ENCODE assay signal across 23 mouse cellular contexts in genomic region chr1:133446291-133446690, GRCm38 (mm10). TPM values are rescaled to one million over a fixed set of nuclear protein-coding genes. Genes with fewer than 3 reads are reported as not detected.
DNase-seq lines count a peak whose midpoint lies in the region; ATAC-seq and TF ChIP-seq lines count a peak whose summit lies in the region.
"Had no signal": no experiment of that assay in that cellular context is flagged by ENCODE, and none has a peak within 500 bp of the region (broad histone marks: within the 10 kb centered on the region; RNA-seq: fewer than 3 reads in every experiment).

No protein-coding gene starts in this region.

- TF ChIP-seq CTCF in cerebellum, adult 2 months (IDR thresholded peaks at IDR 0.05; ENCODE audit: borderline replicate concordance, insufficient read depth, low read depth, low read length) = no peak
- TF ChIP-seq CTCF in gastrocnemius, adult 2 months (IDR thresholded peaks at IDR 0.05) = no peak

- H3K4me2 ChIP-seq in midbrain, embryonic 15.5 days = no peak overlapping the region
- H3K4me2 ChIP-seq: embryonic facial prominence, embryonic 12.5 days; embryonic facial prominence, embryonic 15.5 days; forebrain, embryonic 15.5 days; heart, embryonic 11.5 days; heart, embryonic 15.5 days; hindbrain, embryonic 15.5 days had no signal

- DNase-seq in cerebellum, postnatal 25 days = peak; percentile 25 to 36
- no peak for DNase-seq in cerebellum, adult 2 months
- DNase-seq in gastrocnemius, adult 2 months = no peak
- no peak for DNase-seq in gastrocnemius, postnatal 14 days
- DNase-seq in midbrain, embryonic 10.5 days (ENCODE audit: low spot score) = no peak
- DNase-seq: adrenal gland, adult 8-10 months; adrenal gland, postnatal 25 days; cerebellum, adult 11-12 months; cerebellum, adult 9-10 months; gastrocnemius, postnatal 25 days; heart, adult 2 months; heart, postnatal 10 days; heart, postnatal 36 days; kidney, adult 2 months had no signal

- no peak for TF ChIP-seq POLR2A in cerebellum, adult 2 months (IDR thresholded peaks at IDR 0.05; ENCODE audit: borderline replicate concordance, insufficient read depth, low read length)

- no peak overlapping the region for H3K9ac ChIP-seq in midbrain, embryonic 15.5 days
- H3K9ac ChIP-seq: embryonic facial prominence, embryonic 12.5 days; embryonic facial prominence, embryonic 15.5 days; forebrain, embryonic 15.5 days; heart, embryonic 15.5 days; hindbrain, embryonic 15.5 days had no signal

- H3K36me3 ChIP-seq in midbrain, embryonic 10.5 days = no peaks in the 10 kb centered on the region
- no peaks in the 10 kb centered on the region for H3K36me3 ChIP-seq in midbrain, embryonic 15.5 days (replicated peaks)
- H3K36me3 ChIP-seq: embryonic facial prominence, embryonic 12.5 days; embryonic facial prominence, embryonic 15.5 days; forebrain, embryonic 15.5 days; heart, embryonic 15.5 days; hindbrain, embryonic 15.5 days had no signal

- no peak overlapping the region for H3K27ac ChIP-seq in cerebellum, adult 2 months (ENCODE audit: insufficient read depth, low read length)
- H3K27ac ChIP-seq in gastrocnemius, adult 2 months = peak overlapping the region; percentile 20; the same call in 1 of the 2 replicates
- 0 out of 2 replicates have a peak overlapping the region, but pooled peaks have one; percentile 43 for H3K27ac ChIP-seq in midbrain, embryonic 10.5 days (replicated peaks)
- H3K27ac ChIP-seq in midbrain, embryonic 15.5 days = no peak overlapping the region
- H3K27ac ChIP-seq: embryonic facial prominence, embryonic 12.5 days; embryonic facial prominence, embryonic 15.5 days; forebrain, embryonic 15.5 days; heart, adult 2 months; heart, embryonic 15.5 days; hindbrain, embryonic 15.5 days had no signal

- H3K9me3 ChIP-seq in midbrain, embryonic 10.5 days (replicated peaks) = peaks cover 7% of the 10 kb centered on the region; the same call in 1 of the 2 replicates
- peaks cover 4% of the 10 kb centered on the region; the same call in 1 of the 2 replicates for H3K9me3 ChIP-seq in midbrain, embryonic 15.5 days
- H3K9me3 ChIP-seq: embryonic facial prominence, embryonic 12.5 days; forebrain, embryonic 15.5 days; heart, embryonic 15.5 days had no signal

- 19% methylated on average over 4 of the region's 4 CpGs for WGBS in cerebellum, adult 2 months
- WGBS in midbrain, embryonic 10.5 days = 84% methylated on average over 4 of the region's 4 CpGs
- 75% methylated on average over 4 of the region's 4 CpGs for WGBS in midbrain, embryonic 15.5 days

- no peak overlapping the region for H3K4me3 ChIP-seq in cerebellum, adult 2 months (replicated peaks; ENCODE audit: insufficient read depth, low read depth, low read length)
- no peak overlapping the region for H3K4me3 ChIP-seq in gastrocnemius, adult 2 months
- no peak overlapping the region for H3K4me3 ChIP-seq in midbrain, embryonic 10.5 days
- H3K4me3 ChIP-seq in midbrain, embryonic 15.5 days = no peak overlapping the region
- H3K4me3 ChIP-seq: embryonic facial prominence, embryonic 12.5 days; embryonic facial prominence, embryonic 15.5 days; forebrain, embryonic 15.5 days; heart, adult 2 months; heart, embryonic 15.5 days; hindbrain, embryonic 15.5 days had no signal

- no peak for ATAC-seq in midbrain, embryonic 15.5 days (replicated peaks)
- ATAC-seq: activated CD4-positive, CD25-positive, alpha-beta regulatory T cell, adult 4 months; forebrain, embryonic 15.5 days; intestine, postnatal 0 days had no signal

- intact Hi-C loops in gastrocnemius, adult 2 months (cut with DNase I) = no loop called here
- intact Hi-C loops in gastrocnemius, postnatal 14 days (cut with DNase I; ENCODE audit: low total_unique reads) = no loop called here

- H3K4me1 ChIP-seq in cerebellum, adult 2 months (ENCODE audit: control insufficient read depth, insufficient read depth, low read length) = no peaks in the 10 kb centered on the region
- peaks cover 12% of the 10 kb centered on the region for H3K4me1 ChIP-seq in midbrain, embryonic 10.5 days
- H3K4me1 ChIP-seq in midbrain, embryonic 15.5 days = peaks cover 5% of the 10 kb centered on the region; the same call in 1 of the 2 replicates

- no peaks in the 10 kb centered on the region for H3K27me3 ChIP-seq in cerebellum, adult 2 months (ENCODE audit: control insufficient read depth, insufficient read depth, low read length)
- H3K27me3 ChIP-seq in midbrain, embryonic 10.5 days (ENCODE audit: low read depth, poor library complexity, severe bottlenecking) = peaks cover 9% of the 10 kb centered on the region; the same call in 1 of the 2 replicates
- no peaks in the 10 kb centered on the region for H3K27me3 ChIP-seq in midbrain, embryonic 15.5 days (replicated peaks)
- H3K27me3 ChIP-seq: embryonic facial prominence, embryonic 12.5 days; embryonic facial prominence, embryonic 15.5 days; forebrain, embryonic 15.5 days; heart, embryonic 15.5 days; hindbrain, embryonic 15.5 days had no signal

RNA-seq across cellular contexts. Expression of gene Sox13, which starts 22.1 kb away (rescaled TPM):
- 13.6 and 15.4 TPM in 2 replicates for polyA plus RNA-seq in cerebellum, adult 2 months (2012; rRNA removed)
- total RNA-seq in gastrocnemius, adult 2 months (2021) = 10 to 100 TPM in 1 of 2 experiments, 1 to 10 TPM in 1; 8.9 to 12.4 TPM
- 10 to 100 TPM in 1 of 2 experiments, 1 to 10 TPM in 1; 9.7 to 10.9 TPM for total RNA-seq in gastrocnemius, postnatal 14 days (2021)
- polyA plus RNA-seq in midbrain, embryonic 10.5 days (2016; fragmentation: Nextera tagmentation; extraction: Ambion mirVana) = 28.5 and 32.0 TPM in 2 replicates
- polyA plus RNA-seq in midbrain, embryonic 15.5 days (2015; fragmentation: Nextera tagmentation; extraction: Ambion mirVana) = 6.5 and 7.4 TPM in 2 replicates
- polyA plus RNA-seq: activated CD4-positive, CD25-positive, alpha-beta regulatory T cell, adult 4 months had no signal

Comparison
In these comparisons a context has a peak if more than half of its experiments do, and no peak if none do; other contexts are left out.
1. DNase-seq: peak in cerebellum, postnatal 25 days (2 of 2); none in cerebellum, adult 2 months (0 of 2), gastrocnemius, adult 2 months (single experiment), gastrocnemius, postnatal 14 days (single experiment) and midbrain, embryonic 10.5 days (single experiment).
2. H3K27ac ChIP-seq: peak in gastrocnemius, adult 2 months (single experiment) and midbrain, embryonic 10.5 days (single experiment); none in cerebellum, adult 2 months (single experiment) and midbrain, embryonic 15.5 days (single experiment).